Mouse (Mus musculus) right cerebral cortex, adult 2 months (tissue): ENCODE data around the gene Selenof.
"Not testable (repeated sequence)": the region's sequence is repeated elsewhere in the genome, so short reads cannot be mapped to it uniquely, and the experiment has no call there.

Experiments used
- DNase-seq, 2 experiments: peaks; one replicate each; pipeline ENCODE4 v3.0.0; 2021 to 2022; ENCODE audit warnings: low spot score in 2 of 2

Selenof gene

DNA sequence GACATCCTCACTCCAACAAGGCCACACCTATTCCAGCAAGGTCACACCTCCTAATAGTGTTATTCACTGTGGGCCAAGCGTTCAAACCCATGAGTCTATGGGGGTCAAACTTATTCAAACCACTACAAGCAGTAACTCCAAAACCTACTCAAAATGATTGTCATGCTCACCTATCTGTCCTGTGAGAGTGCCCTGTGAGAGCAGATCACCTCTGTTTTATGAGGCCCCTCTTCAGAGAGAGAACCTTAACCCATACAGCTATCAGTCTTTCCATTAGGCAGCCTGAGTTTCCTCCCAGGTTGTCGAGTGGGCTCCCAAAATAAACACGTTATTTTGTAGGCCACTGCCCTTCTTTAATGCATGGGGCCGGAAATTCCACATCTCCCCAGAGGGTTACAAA is 32.3 kb downstream of the Selenof start:
- no peak for DNase-seq

DNA sequence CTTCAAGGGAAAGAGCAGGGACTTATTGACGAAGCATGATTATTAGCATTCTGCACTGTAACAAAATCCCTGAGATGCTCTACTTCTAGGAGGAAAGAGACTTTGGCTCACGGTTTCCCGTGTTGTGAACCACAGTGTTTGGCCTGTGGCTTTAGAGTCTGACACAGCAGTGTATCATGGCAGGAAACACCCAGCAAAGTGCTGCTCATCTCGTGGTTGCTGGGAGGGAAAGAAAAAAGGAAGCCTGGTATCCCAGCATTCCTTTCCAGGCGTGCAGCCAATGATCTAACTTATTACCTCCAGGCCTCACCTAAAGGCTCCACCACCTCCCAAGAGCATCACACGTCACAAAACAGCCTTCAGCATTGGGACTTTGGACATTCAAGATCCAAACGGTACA is 32.7 kb downstream of the Selenof start:
- no peak for DNase-seq

DNA sequence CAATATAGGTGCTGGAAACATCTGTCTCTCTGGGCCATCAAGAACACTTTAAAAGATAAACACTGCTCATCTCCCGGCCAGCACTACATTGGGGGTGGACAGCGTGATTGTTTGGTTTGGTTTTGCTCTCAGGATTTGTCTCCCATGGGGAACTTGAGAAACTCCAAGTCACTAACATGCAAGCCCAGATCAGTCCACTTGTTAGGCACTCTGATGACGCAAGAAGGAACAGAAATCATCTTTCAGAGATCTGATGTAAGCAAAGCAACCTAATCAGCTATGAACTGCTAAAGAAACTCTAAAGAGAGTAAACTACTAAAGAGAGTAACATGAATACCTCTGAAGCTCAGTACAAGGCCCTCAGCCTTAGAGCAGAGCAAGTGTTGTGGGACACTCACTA is 33.5 kb downstream of the Selenof start:
- no peak for DNase-seq

DNA sequence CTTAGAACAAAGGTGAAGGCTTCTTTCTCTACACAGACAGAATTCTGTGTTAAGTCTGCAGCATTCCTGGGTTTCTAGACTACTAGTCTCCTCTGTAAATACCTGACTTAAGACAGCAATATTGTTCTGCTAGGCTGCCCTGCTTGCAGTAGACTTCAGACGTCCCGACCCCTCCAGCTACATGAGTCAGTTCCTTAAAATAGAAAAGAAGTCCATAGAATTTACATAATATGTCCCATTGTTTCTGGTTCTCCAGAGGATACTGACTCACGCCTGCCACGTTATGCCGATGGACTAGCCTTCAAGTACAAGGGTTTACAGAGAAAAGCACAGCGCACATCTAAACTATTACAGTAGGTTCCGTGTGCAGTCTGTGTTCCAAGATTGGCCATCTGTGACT is 34.1 kb downstream of the Selenof start:
- DNase-seq = no peak

DNA sequence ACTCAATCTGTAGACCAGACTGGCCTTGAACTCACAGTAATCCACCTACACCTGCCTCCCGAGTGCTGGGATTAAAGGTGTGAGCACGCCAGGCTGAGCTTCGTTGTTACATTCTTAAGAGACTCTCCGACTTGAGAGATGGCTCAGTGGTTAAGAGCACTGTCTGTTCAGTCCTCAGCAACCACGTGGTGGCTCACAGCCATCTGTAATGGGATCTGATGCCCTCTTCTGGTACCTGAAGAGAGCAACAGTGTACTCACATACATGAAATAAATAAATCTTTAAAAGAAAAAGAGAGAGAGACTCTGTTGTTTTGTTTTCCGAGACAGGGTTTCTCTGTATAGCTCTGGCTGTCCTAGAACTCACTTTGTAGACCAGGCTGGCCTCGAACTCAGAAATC is 35.7 kb downstream of the Selenof start:
- DNase-seq = not testable (repeated sequence)

DNA sequence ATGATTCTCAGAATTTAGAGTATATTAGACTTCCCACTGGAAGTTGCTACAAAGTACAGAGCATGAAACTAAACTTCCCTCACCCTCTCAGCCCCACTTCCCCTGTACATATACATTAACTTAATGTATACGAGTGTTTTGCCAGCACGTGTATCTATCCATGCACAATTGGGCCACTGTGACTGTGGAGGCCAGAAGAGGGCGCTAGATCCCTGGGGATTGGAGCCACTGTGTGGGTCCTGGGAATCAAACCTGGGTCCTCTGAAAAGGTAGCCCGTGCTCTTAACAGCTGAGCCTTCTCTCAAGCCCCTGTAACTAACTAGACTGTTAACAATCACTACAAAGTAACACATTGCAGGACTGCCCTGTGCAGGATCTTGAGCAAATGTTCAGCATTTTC is 36.3 kb downstream of the Selenof start:
- DNase-seq = no peak

DNA sequence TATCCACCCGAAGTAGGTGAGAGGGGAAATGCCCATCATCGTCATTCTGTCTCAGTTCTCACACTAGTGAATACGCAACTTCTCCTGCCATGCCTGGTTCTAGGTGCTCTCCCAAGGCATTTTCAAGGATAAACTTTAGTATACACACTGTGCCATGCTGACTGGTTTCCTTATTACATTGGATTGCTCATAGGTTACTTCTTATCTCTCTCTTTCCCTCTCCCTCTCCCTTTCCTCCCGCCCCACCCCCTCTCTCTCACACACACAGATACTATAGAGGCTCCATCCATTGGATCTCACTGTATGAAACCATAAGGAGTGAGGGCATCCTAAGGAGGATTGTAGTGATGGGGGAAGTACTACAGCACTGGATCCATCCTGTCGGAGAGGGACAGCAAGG is 38.0 kb downstream of the Selenof start:
- no peak for DNase-seq

DNA sequence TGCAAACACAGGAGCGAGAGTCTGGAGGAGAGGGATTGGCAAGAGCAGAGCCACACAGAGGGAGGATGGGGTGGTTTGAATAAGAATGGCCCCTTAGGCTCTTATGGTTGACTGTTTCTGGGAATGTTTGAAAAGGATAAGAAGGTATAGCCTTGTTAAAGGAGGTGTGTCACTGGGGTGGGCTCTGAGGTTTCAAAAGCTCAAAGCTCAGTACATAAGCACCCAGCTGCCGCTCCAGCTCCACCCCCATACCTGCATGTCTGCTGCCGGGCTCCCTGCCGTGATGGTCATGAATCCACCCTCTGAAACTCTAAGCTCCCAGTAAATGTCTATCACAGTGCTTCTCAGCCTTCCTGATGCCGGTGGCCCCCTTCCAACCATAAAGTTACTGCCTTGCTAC is 40.7 kb downstream of the Selenof start:
- DNase-seq = no peak

DNA sequence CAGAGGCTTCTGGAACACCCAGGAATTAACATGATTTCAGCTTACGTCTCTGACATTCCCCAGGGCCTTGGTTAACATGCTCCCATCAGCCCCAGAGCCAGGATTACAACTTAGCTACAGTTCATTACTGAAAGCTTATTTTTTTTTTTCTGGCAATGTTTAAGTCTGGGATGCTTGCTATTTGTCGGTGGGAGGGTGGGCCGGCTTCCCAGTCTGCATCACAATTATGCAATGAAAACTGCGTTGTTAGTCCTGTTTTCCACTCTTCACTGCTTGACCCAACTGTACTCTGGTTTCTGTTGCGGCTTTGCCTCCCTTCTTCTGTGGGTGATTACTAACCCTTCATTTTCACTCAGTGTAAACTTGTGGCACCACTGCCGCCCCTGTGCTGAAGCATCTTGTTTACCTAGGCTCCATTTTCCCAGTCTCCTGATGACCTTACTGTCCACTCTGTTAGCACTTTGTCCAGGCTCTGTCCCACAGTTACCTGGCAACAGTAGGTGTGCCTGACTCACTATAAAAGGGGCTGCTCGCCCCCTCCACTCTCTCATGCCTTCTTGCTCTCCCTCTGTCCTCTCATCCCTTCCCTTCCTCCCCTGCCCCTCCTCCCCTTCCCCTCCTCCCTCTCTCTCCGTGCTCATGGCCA is 41.6 kb downstream of the Selenof start:
- no peak for DNase-seq

DNA sequence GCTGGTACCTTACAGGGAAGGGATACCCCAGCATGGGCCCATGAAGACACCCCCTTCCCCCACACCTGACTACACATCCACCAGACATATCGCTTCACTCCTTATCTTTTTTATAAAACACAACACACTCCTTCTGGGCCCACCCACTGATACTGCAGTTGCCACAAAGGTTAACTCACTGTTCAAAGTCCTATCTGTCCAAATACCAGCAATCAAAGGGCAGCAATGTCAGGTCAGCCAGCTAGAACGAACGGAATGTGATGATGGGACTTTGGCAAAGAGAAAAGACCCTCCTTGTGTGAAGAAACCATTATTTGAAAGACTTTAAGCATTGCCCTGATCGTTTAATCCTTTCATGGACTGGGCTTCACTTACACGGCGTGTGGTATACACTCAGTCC is 42.3 kb downstream of the Selenof start:
- DNase-seq = no peak

DNA sequence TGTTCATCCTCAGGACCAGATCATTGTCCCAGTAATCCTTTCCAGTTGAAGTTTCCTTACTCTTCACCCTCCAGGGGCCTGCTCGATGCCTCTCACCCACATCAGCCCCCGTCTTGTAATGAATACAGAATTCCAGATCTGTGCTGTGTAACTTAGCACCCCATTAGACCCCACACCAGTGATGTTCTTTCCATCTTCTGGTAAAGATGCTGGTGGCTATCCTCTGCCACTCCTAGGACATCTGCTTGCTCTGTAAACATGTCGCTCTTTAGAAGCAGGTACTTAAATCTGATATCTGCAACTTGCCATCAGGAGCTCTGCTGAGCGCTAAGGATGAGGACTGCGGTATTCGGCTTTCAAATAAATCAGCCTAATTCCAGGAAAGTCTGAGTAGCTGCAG is 44.2 kb downstream of the Selenof start:
- no peak for DNase-seq

DNA sequence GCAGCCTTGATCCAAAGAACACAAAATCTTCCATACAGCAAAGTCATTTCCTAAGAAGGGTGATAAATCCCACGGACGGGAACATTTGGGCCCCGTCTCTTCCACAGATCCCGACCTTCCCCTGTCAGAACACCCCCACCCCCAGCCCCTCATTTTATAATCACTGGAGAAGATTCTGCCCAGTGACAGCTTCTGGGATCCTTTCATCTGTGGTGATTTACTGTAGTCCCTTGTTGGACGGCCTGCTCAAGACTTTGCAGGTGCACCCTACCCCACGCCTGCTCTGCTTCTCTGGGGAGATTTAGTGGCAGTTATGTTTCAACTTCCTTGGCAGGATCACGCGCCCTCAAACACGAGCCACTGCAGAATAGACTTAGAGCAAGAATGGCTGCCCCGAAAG is 44.6 kb downstream of the Selenof start:
- DNase-seq = no peak

DNA sequence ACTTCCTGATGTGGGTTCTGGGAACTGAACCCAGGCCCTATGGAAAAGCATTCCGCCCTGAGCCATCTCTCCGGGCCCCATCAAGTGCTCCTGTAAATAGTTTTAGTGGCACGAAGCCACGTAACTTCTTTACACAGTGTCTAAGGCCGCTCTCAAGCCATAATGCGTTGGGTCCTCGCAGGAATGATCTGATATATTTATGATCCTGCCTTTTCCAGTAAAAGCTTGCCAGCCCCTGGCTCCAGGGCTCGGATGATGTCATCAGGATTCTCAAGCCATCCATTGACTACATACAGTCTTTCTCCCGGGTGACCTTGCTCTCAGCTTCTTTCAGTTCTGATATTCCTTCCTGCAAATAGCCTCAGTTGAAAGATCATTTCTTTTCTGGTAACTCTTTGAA is 45.4 kb downstream of the Selenof start:
- DNase-seq = no peak

DNA sequence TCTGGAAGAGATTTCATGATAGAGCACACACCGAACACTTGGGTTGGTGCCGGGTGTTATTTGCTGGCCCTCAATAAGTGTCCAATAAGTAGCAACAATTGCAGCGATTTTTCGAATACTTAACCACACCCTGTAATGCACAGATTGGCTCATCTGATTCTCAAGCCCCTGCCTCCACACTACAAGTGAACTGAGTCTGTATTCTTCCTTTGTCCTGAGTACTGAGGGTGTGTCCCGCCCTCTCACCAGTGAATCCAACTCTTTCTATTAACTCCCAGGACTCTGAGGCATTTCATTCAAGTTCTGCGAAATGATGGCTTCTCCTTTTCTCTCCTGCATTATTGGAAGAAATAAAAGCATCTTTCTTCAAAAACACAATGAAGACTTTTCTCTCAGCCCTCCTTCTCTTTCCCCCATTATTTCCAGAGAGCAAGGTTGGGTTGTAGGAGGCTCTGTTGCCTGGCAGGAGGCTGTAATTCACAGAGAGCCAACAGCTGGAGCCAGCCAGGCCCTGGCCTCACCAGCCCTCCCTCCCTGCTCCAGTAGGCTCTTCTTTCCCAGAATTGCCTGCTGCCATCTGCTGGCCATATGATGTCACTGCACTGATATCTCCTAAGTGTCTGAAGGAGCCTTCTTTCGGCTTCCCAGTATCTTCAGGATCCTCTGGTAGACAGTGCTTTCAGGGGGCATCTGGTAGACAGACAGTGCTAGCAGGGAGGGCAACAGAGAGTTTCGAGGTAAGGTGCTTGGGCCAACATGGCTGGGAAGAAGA is 46.7 kb downstream of the Selenof start:
- peak; percentile 88 to 93 for DNase-seq

DNA sequence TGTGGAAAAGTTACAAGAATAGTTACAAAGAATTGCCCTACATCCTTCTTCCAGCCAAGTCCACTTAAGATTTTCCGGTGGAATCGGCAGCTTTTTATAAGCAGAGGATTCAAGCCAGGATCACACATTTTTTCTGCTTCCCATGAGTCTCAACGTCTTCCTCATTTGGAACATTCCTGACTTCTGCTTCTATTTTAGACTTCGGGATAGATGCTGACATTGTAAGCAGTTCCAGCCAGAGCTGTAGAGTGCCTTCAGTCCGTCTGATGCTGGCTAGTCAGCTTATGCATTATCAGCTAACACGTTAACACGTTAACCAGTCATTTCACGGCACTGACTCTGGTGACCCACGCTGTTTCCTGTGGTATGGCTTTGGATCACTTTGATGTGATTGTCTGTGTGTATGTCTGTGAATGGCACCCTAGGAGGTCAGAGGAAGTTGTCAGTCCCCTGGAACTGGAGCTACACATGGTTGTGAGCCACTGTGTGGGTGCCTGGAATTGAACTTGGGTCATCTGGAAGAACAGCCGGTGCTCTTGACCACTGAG is 47.6 kb downstream of the Selenof start:
- no peak for DNase-seq

DNA sequence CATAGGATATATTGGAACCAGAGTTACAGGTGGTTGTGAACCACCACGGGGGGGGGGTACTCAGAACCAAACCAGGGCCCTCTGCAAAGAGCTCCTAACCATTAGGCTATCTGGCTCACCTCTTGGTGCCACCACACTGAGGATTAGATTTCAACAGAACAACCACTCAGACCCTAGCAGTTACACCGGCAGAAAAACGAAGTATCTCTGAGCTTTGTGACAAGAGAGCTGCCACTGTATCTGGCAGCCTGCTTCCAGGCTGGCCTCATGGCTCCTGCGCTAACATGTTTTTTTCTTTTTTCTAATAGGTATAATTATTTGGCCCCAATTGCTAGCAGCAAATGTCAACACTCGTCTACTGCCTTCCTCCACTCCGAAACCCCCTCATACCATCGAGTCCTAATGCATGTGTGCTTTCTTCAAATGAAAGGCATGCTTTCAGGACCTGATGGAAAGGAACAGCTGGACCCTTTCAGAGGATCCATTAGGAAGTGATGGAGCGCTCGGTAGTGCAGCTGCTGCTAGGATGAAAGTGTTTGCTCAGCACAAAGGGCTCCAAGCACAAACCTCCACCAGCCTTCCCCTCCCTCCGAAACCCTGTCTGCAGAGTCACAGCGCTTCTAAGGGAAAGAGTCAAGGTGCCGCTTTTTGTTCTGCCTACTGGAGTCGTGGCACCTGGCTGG is 53.0 kb downstream of the Selenof start:
- no peak for DNase-seq

DNA sequence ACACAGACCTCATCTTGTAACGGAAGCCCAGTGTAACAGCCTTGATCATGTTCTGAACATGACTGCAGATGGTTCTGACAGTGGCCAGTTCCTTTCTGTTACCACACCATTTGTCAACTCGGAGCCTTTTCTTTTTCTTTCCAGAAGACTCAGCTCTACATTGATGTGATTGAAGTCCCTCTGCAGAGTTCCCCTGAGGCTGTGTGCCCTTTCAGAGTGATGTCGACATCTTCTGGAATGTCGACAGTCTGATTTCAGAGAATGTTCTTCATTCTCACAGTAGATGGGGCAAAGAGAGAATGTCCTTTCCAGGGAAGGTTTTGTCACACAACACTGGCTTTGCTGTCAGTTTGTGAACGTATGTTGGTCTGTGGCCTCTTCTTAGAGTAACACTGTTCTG is 55.6 kb downstream of the Selenof start:
- DNase-seq = no peak

DNA sequence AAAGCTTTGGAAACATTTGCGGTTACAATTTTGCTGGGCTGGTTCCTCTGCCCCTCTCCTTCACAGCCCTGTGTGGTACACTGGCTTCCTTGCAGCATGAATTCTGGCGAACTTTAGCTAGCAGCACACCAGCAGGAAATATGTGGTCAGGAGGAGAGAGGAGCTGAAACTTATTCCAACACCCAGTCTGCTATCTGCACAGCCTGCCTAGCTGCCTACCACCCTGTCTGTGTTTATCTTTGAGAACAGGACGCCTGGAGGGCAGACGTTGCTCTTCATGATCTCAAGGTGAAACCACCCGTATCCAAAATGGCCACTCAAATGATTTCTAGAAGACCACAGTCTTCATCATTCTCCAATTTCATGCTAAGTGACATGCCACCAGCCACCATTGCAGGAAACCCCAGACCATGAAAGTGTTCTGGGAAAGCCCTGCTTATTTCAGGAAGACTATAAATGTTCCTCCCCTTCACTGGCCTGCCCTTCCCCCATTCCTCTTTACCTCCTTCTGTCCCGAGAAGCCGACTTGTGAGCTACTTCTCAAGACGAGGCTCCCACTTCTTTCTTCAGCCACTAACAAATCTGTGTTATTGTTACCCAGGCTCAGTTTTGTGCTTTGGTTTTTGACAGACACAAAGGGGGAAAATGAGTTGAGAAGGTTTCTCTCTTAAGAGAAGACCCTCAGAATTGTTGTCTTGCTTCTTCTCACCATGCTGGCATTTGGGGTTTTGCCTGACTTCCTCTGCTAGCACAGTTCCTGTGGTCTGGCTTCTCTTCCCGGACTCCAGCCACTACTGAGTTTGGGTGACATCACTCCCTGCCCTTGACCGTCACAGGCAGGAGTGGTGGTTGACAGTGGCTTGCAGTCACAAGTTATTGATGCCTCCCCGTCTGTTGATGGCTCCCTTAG is 58.2 kb downstream of the Selenof start:
- DNase-seq = no peak

DNA sequence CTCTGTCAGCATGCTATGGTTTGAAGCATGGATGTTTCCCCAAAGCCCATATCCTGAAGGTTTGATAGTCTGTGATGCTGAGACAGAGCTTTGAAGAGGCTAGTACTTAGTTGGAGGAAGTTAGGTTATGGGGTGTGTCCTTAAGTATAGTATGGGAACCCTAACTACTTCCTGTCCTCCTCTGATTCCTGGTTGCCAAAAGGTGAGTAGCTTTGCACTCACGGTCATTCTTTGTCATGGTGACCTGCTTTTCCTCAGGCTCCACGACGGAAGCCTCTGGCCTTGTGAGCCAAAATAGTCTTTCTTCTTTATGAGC is 58.8 kb downstream of the Selenof start:
- no peak for DNase-seq

DNA sequence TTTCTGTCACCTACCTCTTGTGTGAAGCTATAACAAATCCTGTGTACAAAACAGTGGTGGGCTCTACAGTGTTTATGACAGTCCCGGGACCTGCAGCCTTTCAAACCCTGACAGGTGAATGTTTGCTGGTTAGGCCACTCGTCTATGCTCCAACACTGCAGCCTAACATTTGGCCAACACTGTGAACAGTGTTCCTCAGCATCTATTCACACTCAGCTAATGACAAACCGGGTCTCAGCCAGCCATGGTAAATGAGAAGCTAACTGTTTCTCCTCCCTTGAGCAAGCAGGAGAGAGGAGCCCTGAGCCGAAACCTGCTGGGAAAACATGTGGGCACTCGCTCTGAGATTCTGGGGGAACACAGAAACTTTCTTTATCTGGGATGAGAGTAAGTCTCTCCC is 65.1 kb downstream of the Selenof start:
- DNase-seq = no peak

DNA sequence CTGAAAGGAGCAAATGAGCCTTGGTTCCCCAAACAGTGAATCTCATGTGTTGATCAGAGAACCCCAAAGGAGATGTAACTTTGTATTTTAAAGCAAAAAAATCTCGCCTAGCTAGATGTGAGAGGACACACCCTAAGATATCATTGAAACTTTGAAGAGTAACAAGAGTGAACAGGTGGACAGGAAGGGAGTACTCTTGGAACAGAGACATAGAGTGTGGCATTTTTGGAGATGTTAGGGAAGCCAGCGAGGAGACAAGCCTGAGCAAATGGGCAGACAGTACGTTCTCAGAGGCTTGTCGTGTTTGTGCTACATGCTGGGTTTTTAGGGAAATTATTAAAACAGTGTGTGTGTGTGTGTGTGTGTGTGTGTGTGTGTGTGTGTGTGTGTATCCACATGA is 68.0 kb downstream of the Selenof start:
- no peak for DNase-seq

DNA sequence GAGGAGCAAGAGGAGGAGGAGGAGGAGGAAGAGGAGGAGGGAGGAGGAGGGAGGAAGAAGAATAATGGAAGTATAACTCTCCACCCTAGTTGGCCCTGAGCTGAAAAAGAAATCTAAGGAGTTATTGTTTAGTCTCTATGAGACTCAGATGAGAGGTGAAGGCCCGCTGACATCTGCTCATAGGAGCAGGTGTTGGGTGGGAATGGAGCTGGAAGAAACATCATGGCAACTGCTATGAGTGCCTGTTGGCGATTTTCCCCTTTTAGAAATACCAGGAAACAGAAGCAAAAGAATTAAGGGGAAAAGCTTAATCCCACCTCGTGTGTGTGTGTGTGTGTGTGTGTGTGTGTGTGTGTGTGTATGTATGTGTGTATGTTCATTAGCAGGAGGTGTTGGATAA is 69.3 kb downstream of the Selenof start:
- no peak for DNase-seq
